Mouse (Mus musculus): ENCODE data around the gene Dicer1. TPM values are rescaled to one million over a fixed set of nuclear protein-coding genes. Genes with fewer than 3 reads are reported as not detected.

Dicer1 gene
- total RNA-seq (2014; fragmentation: Nextera tagmentation), result 35.2 and 61.1 TPM in 2 replicates
- 22.3 and 38.8 TPM in 2 replicates for total RNA-seq (2017)

DNA sequence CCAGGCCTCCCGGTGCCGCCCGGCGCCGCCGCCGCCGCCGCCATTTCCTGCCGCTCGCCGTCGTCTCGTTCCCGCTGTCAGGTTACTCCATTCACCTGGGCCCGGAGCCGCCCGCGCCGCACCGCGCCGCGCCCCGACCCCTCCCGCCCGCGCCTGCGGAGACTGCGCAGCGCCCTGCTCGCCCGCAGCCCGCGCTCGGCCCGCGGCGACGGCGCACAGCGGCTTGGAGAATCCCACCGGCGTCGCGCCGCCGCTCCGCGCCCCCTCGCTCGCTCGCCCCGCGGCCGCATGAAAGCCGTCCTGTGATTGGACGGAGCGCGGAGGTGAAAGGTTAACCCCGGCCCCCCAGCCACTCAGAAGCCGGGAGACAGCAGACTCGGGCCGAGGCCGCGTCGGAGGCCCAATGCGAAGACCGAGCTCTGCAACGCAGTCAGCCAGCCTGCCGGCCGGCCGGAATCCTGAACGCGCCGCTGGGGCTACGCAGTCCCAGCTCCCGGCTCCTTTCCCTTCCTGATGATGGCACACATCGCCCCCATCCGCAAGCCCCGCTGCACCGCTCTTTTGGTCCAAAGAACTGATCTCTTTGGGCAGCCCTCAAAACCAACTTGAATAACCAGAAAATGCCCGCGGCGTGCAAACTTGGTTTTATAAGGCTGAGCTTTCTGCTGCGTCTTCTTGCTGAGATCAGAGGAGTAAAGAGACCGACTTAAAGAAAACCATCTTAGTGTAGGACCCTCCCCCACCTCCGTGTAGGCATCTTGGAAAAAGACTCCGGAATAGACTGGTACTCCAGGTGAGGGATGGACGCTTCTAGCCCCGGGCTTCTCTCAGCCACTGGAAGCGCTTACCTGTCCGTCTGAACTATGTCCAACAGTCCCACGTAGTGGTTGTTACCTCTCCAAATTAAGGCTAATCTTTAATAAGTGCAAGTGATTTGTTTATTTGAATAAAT lies at the start of gene Dicer1:
Gene Dicer1 (minus strand): TSS at position 139 of the 952 bp plus-strand sequence.
- peak; percentile 95 for ATAC-seq (replicated peaks; ENCODE audit: low FRiP score, low TSS enrichment, poor library complexity, severe bottlenecking)

GRCm38 (mm10) chr12:104799365-104799764 lies 47.6 kb upstream of the Dicer1 start:
- no peak for ATAC-seq (replicated peaks; ENCODE audit: low FRiP score, low TSS enrichment, poor library complexity, severe bottlenecking)

- no peak for ATAC-seq (replicated peaks; ENCODE audit: low FRiP score, low TSS enrichment, poor library complexity, severe bottlenecking)
These were observed 46.2 kb upstream of the Dicer1 start for GRCm38 (mm10) chr12:104797905-104798304.

DNA sequence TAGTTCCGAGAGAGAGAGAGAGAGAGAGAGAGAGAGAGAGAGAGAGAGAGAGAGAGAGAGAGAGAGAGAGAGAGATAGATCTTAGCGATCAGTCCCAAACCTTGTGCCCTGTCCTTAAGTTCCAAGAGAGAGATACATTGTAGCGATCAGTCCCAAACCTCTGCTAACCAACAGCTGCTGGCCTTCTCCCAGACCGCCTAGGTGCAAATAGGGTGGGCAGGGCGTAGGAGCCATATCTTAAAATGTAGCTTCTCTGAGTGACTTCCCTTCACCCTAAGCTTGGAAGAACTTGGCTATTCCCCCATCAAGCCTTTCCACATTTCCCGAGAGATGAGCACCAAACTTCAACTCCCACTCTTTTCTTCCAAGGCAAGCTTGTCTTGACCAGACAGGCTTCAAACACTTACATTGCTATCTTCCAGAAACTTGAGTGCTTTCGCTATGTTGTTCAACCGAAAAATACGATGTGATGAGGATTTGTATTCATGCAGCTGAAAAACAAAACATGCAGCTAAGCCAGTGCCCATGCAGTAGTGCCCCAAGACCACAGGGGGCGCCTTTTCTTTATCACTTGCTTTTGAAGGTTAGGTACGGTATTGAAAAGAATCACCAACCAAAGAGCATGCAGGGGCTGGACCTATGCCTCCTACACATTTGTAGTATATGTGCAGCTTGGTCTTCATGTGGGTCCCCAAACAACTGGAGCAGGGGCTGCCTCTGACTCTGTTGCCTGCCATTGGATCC lies 45.1 kb upstream of the Dicer1 start:
- no peak for ATAC-seq (replicated peaks; ENCODE audit: low FRiP score, low TSS enrichment, poor library complexity, severe bottlenecking)

GRCm38 (mm10) chr12:104794957-104795356 lies 43.2 kb upstream of the Dicer1 start:
- no peak for ATAC-seq (replicated peaks; ENCODE audit: low FRiP score, low TSS enrichment, poor library complexity, severe bottlenecking)

DNA sequence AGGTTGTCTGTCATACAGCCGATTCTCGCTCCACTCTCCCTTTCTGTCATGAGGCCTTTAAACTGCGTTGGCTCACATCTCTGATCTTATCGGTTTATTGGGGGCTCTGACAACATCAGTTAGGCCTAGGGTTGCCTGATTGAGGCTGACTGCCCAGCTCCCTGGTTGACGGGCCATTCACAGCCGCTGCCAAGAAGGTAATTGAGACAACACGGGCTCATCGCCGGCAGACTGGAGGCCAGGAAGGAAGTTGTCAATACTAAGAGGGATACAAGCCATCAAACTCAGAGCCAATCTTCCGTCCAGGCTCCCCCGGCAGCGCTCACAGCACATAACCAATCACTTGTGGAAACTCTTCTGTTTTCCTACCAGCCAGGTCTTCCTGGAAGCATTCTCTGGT lies 41.7 kb upstream of the Dicer1 start:
- no peak for ATAC-seq (replicated peaks; ENCODE audit: low FRiP score, low TSS enrichment, poor library complexity, severe bottlenecking)

GRCm38 (mm10) chr12:104777603-104778002 lies 25.9 kb upstream of the Dicer1 start:
- ATAC-seq (replicated peaks; ENCODE audit: low FRiP score, low TSS enrichment, poor library complexity, severe bottlenecking), result no peak

- no peak for ATAC-seq (replicated peaks; ENCODE audit: low FRiP score, low TSS enrichment, poor library complexity, severe bottlenecking)
These were observed 20.2 kb upstream of the Dicer1 start for GRCm38 (mm10) chr12:104771941-104772340.

DNA sequence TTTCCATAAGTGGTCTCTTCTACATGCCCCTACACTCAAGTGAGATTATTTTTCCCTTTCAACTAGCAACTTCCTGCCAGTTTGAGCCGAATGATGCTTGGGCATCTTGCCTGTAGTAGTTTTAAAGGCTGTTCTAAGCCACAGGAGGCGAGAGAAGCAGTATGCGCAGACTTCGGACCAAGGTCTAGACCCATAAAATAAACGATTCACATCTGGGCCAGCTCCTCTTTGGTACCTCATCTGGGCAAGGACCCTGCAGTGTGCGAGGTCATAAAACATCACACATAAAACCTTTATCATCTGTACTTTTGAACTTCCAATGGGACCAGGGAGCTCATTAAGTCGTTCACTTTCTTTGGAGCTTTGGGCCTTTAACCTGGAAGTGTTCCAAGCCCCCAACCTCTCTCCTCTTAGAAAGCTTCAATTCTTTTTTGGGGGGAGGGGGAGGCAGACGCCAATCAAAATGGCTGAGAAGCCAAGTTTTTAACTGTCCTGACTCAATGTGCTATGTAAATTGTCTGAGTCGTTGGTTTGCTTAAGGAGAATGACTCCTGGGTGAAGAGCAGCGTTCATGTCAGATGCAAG lies 17.5 kb upstream of the Dicer1 start:
- no peak for ATAC-seq (replicated peaks; ENCODE audit: low FRiP score, low TSS enrichment, poor library complexity, severe bottlenecking)

DNA sequence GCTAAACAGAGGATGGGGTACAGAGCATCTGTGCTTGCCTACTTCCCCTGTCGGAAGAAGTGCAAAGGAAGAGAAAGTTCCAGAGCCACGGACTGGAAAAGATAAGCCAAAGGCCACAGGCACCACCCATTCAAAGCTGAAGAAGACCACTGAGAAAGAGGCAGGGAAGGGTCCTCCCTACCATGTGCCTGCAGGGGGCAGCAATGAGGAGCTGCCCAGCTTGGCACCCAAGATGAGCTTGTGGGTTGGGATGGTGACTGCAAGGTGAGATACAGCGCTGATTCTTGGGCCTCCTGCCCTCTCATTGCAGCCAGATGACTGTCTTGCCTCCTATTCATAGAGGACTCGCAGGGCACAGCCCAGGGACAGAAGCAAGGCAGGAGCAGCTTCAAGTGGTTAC lies 15.4 kb upstream of the Dicer1 start:
- peak; percentile 70; the same call in 1 of the 2 replicates for ATAC-seq (replicated peaks; ENCODE audit: low FRiP score, low TSS enrichment, poor library complexity, severe bottlenecking)

DNA sequence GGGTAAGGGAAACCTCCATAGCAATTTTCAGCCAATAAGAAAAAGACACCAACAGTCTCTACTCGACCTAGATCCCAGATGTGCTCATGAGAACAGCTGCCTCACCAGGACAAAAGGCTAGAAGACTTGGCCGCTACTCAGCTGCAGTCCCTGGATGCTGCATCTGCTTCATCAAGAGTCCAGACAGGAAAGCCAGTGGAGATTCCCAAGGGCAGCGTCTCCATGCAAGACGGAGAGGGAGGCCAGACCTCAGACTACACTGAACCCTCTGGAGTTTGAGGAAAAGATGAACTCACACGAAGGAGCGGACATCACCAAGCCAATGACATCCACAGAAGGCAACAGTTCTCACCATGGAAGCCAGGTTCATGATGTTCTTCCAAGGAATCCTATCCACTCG lies 14.0 kb upstream of the Dicer1 start:
- no peak for ATAC-seq (replicated peaks; ENCODE audit: low FRiP score, low TSS enrichment, poor library complexity, severe bottlenecking)

DNA sequence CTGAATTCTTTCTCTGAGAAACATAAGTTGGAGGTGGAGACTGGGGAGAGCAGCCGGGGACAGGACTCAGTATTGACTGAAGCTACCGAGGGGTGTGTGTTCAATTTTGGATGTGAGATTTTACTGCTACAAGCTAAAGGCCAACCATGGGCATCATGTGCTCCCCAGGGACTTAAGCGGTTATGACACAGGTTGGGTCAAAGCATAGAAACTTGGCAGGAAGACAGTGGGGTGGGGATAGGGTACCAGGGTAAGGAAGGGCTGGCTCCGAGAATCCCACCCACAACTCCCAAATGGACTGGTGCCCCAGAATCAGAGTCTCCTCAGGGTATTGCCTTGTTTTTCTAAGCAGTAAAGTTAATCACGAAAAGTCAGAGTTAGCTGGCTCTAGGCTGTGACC lies 13.4 kb upstream of the Dicer1 start:
- ATAC-seq (replicated peaks; ENCODE audit: low FRiP score, low TSS enrichment, poor library complexity, severe bottlenecking), result no peak

DNA sequence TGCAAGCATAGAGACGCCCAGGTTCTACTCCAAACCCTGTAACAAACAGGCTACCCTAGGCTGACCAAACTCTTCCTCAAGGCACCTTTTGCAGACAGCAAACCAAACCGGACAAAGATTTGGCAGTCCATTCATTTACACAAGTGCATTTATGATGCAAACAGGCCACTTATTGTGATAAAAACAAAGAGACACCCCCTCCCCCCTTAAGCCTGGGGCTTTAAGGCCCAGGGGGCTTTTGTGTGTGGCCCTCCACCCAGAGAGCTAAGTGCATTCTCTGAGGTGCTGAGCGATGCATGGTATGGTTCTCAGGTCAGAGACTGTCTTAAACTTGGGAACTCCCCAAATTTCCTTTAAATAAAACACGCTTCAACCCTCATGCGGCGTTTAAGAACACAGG lies 12.2 kb upstream of the Dicer1 start:
- ATAC-seq (replicated peaks; ENCODE audit: low FRiP score, low TSS enrichment, poor library complexity, severe bottlenecking), result no peak

- ATAC-seq (replicated peaks; ENCODE audit: low FRiP score, low TSS enrichment, poor library complexity, severe bottlenecking), result no peak
These were observed 9.7 kb upstream of the Dicer1 start for GRCm38 (mm10) chr12:104761411-104761810.

- ATAC-seq (replicated peaks; ENCODE audit: low FRiP score, low TSS enrichment, poor library complexity, severe bottlenecking), result no peak
These were observed 6.3 kb upstream of the Dicer1 start for GRCm38 (mm10) chr12:104758066-104758465.

DNA sequence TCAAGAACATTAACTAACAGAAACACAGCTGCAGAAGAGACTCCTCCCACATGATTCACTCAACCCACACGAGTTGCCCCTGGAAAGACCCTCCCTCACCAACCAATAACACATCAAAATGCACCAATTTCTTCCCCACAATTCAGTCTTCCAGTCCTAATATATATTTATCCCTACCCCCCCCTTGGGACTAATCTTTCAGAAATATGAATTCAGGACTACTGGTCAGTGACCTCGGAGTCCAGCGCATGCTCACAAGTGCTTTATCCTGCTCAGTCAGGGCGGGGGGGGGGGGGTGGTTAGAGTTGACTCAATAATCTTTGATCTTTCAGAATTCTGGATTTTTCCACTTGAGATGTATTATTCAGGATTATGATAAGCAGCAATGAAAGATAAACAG lies 1.9 kb upstream of the Dicer1 start:
- ATAC-seq (replicated peaks; ENCODE audit: low FRiP score, low TSS enrichment, poor library complexity, severe bottlenecking), result no peak

GRCm38 (mm10) chr12:104751331-104751813 lies 380 bp downstream of the Dicer1 start:
- ATAC-seq (replicated peaks; ENCODE audit: low FRiP score, low TSS enrichment, poor library complexity, severe bottlenecking), result peak; percentile 13; the same call in 1 of the 2 replicates

DNA sequence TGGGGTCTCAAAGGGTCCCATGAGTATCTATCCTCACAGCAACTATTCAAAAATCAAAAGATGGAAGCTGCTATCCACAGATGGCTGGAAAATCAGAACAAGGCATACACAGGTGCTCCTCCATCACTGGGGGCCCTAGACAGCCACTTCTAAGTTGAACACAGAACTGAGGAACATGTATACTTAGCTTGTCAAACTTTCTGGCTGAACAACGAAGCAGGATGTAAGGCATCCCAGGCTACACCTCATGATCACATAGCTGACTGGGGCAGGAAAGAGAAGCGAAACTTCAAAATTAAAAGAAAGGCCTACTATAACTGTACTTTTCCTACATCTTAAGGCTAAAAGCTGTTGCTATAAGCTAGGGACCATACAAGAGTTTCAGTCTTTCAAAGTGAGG lies 2.8 kb downstream of the Dicer1 start:
- ATAC-seq (replicated peaks; ENCODE audit: low FRiP score, low TSS enrichment, poor library complexity, severe bottlenecking), result no peak

DNA sequence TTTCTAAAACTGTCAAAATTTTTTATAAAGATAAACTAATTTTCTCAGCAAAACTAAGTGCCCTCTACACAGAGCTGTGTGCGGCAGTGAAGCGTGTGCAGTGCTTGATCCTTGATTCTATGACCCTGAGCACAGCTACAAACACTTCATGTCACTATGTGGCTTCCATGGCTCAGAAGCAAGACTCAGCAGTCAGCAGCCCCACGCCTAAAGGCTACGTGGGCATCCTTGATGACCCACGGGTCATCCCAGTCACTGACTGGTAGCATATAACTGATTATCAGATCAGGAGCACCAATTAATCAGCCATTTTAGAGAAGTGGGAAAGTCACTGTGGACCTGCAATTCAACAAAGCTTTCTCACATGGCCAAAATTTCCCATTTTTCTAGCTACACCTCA lies 4.5 kb downstream of the Dicer1 start:
- no peak for ATAC-seq (replicated peaks; ENCODE audit: low FRiP score, low TSS enrichment, poor library complexity, severe bottlenecking)

DNA sequence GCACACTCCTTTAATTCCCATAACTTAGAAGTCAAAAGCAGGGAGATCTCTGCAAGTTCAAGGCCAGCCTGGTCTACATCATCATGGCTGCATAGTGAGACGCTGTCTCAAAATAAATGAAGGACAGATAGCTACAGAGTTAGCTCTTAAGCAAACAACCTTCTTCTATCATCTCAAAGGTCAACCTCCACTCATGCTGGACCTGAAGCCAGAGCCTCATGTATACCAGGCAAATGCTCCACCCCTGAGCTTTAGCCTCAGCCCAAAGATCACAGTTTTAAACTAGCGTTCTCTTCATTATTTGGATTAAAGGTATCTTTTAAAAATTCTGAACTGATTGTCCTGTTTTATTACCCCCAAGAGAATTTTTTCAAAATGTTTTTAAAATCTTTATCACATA lies 5.2 kb downstream of the Dicer1 start:
- ATAC-seq (replicated peaks; ENCODE audit: low FRiP score, low TSS enrichment, poor library complexity, severe bottlenecking), result no peak
